Mouse (Mus musculus) heart, postnatal 4 days (tissue): ENCODE measurements around the gene Pcca. TPM values are rescaled to one million over a fixed set of nuclear protein-coding genes. Genes with fewer than 3 reads are reported as not detected.

Source experiments
- DNase-seq: peaks from one replicate; pipeline ENCODE4 v3.0.0; 2021
- total RNA-seq, 2 experiments: library from RNA; stranded (reverse); gene quantifications; 2 replicates each; pipeline ENCODE4 v1.2.3; 2021

The Pcca gene
- total RNA-seq, 2 experiments from 2014 or later = 26.3 to 34.9 TPM

GRCm38 (mm10) chr14:122747860-122748842 is 214.0 kb downstream of the Pcca start:
- no peak for DNase-seq

- DNase-seq = no peak
These were observed 217.4 kb downstream of the Pcca start for GRCm38 (mm10) chr14:122751552-122751951.

- no peak for DNase-seq
These were observed 219.2 kb downstream of the Pcca start for GRCm38 (mm10) chr14:122753278-122753677.

GRCm38 (mm10) chr14:122754311-122754710 is 220.2 kb downstream of the Pcca start:
- DNase-seq = no peak

- DNase-seq = peak; percentile 11
These were observed 221.4 kb downstream of the Pcca start for GRCm38 (mm10) chr14:122755559-122755958.

GRCm38 (mm10) chr14:122756671-122757070 is 222.5 kb downstream of the Pcca start:
- DNase-seq = no peak

- DNase-seq = no peak
These were observed 225.8 kb downstream of the Pcca start for GRCm38 (mm10) chr14:122759890-122760289.

GRCm38 (mm10) chr14:122760803-122761202 is 226.7 kb downstream of the Pcca start:
- DNase-seq = no peak

- no peak for DNase-seq
These were observed 228.5 kb downstream of the Pcca start for GRCm38 (mm10) chr14:122762603-122763002.

- no peak for DNase-seq
These were observed 231.8 kb downstream of the Pcca start for GRCm38 (mm10) chr14:122765951-122766350.

- no peak for DNase-seq
These were observed 232.3 kb downstream of the Pcca start for GRCm38 (mm10) chr14:122766448-122766847.

GRCm38 (mm10) chr14:122784701-122785100 is 250.6 kb downstream of the Pcca start:
- DNase-seq = no peak

GRCm38 (mm10) chr14:122788199-122788598 is 254.1 kb downstream of the Pcca start:
- DNase-seq = no peak

- DNase-seq = no peak
These were observed 256.0 kb downstream of the Pcca start for GRCm38 (mm10) chr14:122790111-122790510.

GRCm38 (mm10) chr14:122793368-122793767 is 259.2 kb downstream of the Pcca start:
- no peak for DNase-seq

- no peak for DNase-seq
These were observed 266.2 kb downstream of the Pcca start for GRCm38 (mm10) chr14:122800296-122800695.

GRCm38 (mm10) chr14:122821002-122821401 is 286.9 kb downstream of the Pcca start:
- DNase-seq = no peak

- DNase-seq = no peak
These were observed 289.7 kb downstream of the Pcca start for GRCm38 (mm10) chr14:122823791-122824190.

- no peak for DNase-seq
These were observed 291.3 kb downstream of the Pcca start for GRCm38 (mm10) chr14:122825464-122825863.

GRCm38 (mm10) chr14:122830433-122830832 is 296.3 kb downstream of the Pcca start:
- DNase-seq = no peak

- no peak for DNase-seq
These were observed 299.5 kb downstream of the Pcca start for GRCm38 (mm10) chr14:122833666-122834065.

GRCm38 (mm10) chr14:122834753-122835152 is 300.6 kb downstream of the Pcca start:
- DNase-seq = no peak

- no peak for DNase-seq
These were observed 301.5 kb downstream of the Pcca start for GRCm38 (mm10) chr14:122835487-122836190.
